7 mouse cellular contexts compared by ENCODE assay signal in the genomic region with DNA sequence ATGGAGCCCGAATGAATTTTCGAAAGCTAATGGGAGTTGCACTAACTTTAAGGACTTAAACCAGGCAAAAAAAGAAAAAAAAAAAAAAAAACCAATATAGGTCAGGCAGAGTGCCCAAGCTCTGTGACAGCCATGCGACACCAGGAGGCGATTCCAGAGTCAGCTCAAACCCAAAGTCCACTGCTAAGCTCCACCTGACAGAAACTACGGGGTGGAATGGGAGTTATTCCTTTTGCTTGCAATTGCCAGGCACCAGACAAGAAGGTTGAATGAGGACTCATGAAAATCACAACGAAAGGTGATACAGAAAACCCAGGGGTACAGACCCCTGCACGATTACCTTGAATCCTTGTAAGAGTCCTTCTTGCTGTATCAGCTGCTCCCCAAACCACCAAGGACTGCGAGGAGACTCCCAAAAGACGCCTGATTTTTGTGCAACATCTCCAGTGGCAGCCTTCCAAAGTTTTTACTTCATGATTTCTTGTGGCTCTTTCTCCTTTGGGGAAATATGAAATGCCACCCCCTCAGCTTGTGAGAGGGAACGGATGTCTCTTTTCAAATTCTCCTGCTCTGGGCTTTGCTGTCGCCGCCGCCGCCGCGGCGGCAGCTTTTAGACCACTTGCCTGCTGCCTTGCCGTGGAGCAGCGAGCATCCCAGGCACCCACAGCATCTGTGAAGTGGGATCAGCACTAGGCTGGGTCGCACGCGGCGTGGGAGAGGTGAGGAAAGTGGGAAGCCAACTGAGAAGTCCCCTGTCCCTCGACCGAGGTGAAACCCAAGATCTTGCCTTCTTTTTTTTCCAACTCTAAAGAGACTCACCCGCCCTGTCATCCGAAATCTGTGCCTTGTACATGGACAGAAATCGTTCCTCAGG. TPM values are rescaled to one million over a fixed set of nuclear protein-coding genes. Genes with fewer than 3 reads are reported as not detected.
DNase-seq lines count a peak whose midpoint lies in the region; ATAC-seq lines count a peak whose summit lies in the region.

No protein-coding gene starts in this region.

- no peaks in the 10 kb centered on the region for H3K36me3 ChIP-seq in heart, embryonic 14.5 days (ENCODE audit: control insufficient read depth, insufficient read depth, low read length)
- no peaks in the 10 kb centered on the region for H3K36me3 ChIP-seq in lung, embryonic 15.5 days

- no peak for ATAC-seq in heart, embryonic 14.5 days (ENCODE audit: insufficient number of reproducible peaks, insufficient read depth, low FRiP score, low read depth)
- no peak for ATAC-seq in lung, embryonic 15.5 days (ENCODE audit: borderline replicate concordance, extremely low read depth, low FRiP score, low TSS enrichment)

- DNase-seq in Muller cell, postnatal 12 days (ENCODE audit: inconsistent ontology term) = peak; percentile 39
- peak; percentile 56 for DNase-seq in cerebellum, adult 9-11 months
- DNase-seq in kidney, postnatal 36 days = peak; percentile 6 to 24
- DNase-seq in right cerebral cortex, postnatal 14 days = peak; percentile 51
- no peak for DNase-seq in thymus, adult 18-20 months

- H3K4me1 ChIP-seq in heart, embryonic 14.5 days (ENCODE audit: control insufficient read depth in 2 of 2, insufficient read depth in 2 of 2, low read length in 2 of 2) = peaks cover 2 to 5% of the 10 kb centered on the region in 2 experiments; a peak in 1 of 4 replicates
- peaks cover 15% of the 10 kb centered on the region for H3K4me1 ChIP-seq in lung, embryonic 15.5 days

- H3K9ac ChIP-seq in heart, embryonic 14.5 days (ENCODE audit: low read length) = peak overlapping the region; percentile 34; the same call in 1 of the 2 replicates
- no peak overlapping the region for H3K9ac ChIP-seq in lung, embryonic 15.5 days

- no peak overlapping the region for H3K27ac ChIP-seq in heart, embryonic 14.5 days (replicated peaks in 1 of 2; ENCODE audit: control insufficient read depth in 1 of 2, insufficient read depth in 1 of 2, low read depth in 2 of 2, low read length in 2 of 2)
- H3K27ac ChIP-seq in lung, embryonic 15.5 days = no peak overlapping the region

- peak overlapping the region; percentile 56 to 58 for H3K4me3 ChIP-seq in heart, embryonic 14.5 days (ENCODE audit: control insufficient read depth in 1 of 2, insufficient read depth in 1 of 2, low read depth in 1 of 2, low read length in 2 of 2)
- H3K4me3 ChIP-seq in lung, embryonic 15.5 days = peak overlapping the region; percentile 54

- no peaks in the 10 kb centered on the region for H3K9me3 ChIP-seq in heart, embryonic 14.5 days (ENCODE audit: control insufficient read depth, low read length)
- H3K9me3 ChIP-seq in lung, embryonic 15.5 days = no peaks in the 10 kb centered on the region

- H3K27me3 ChIP-seq in heart, embryonic 14.5 days (ENCODE audit: control insufficient read depth, insufficient read depth, low read length) = peaks cover 48% of the 10 kb centered on the region
- H3K27me3 ChIP-seq in lung, embryonic 15.5 days = peaks cover 37% of the 10 kb centered on the region

- WGBS in heart, embryonic 14.5 days = 12% methylated on average over 28 of the region's 28 CpGs
- 11% methylated on average over 28 of the region's 28 CpGs for WGBS in lung, embryonic 15.5 days

- peak overlapping the region; percentile 90 for H3K4me2 ChIP-seq in heart, embryonic 14.5 days (ENCODE audit: low read length)
- peak overlapping the region; percentile 90 for H3K4me2 ChIP-seq in lung, embryonic 15.5 days

RNA-seq across cellular contexts. Expression of a gene that starts 0.7 kb away (rescaled TPM):
- polyA plus RNA-seq in heart, embryonic 14.5 days (2014; fragmentation: Nextera tagmentation; extraction: Ambion mirVana) = 0.42 and 0.49 TPM in 2 replicates
- 0.18 and 0.31 TPM in 2 replicates for polyA plus RNA-seq in lung, embryonic 15.5 days (2015; fragmentation: Nextera tagmentation; extraction: Ambion mirVana)

RNA-seq across cellular contexts. Expression of a gene that starts 6.7 kb away (rescaled TPM):
- 1.0 and 1.1 TPM in 2 replicates for polyA plus RNA-seq in heart, embryonic 14.5 days (2014; fragmentation: Nextera tagmentation; extraction: Ambion mirVana)
- 0.25 and 0.90 TPM in 2 replicates for polyA plus RNA-seq in lung, embryonic 15.5 days (2015; fragmentation: Nextera tagmentation; extraction: Ambion mirVana)

Comparison
In these comparisons a context has a peak if more than half of its experiments do, and no peak if none do; other contexts are left out.
1. DNase-seq: peak in Muller cell, postnatal 12 days (single experiment), cerebellum, adult 9-11 months (single experiment), kidney, postnatal 36 days (2 of 2) and right cerebral cortex, postnatal 14 days (single experiment); none in thymus, adult 18-20 months (0 of 2).